Mouse (Mus musculus): ENCODE data around the gene Tnfrsf4.

The Tnfrsf4 gene

DNA sequence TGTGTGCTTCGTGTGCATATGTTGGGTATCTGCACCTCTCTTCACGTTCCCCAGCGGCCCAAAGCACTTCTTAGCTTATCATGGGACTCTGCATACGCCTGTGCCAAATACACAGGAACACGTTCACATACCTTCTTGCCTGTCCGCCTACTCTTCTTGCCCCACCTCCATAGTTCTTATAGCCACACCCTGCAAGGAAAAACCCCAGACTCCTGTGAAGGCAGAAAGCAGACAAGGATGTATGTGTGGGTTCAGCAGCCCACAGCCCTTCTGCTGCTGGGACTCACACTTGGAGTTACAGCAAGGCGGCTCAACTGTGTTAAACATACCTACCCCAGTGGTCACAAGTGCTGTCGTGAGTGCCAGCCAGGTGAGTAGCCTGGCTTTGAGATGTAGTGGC lies at the start of gene Tnfrsf4:
TSS of gene Tnfrsf4 (plus strand) at position 207 of the 400 bp plus-strand sequence.
- no peak for DNase-seq

- no peak for DNase-seq
Observed at GRCm38 (mm10) chr4:155964396-155964795, 49.2 kb upstream of the Tnfrsf4 start.

DNA sequence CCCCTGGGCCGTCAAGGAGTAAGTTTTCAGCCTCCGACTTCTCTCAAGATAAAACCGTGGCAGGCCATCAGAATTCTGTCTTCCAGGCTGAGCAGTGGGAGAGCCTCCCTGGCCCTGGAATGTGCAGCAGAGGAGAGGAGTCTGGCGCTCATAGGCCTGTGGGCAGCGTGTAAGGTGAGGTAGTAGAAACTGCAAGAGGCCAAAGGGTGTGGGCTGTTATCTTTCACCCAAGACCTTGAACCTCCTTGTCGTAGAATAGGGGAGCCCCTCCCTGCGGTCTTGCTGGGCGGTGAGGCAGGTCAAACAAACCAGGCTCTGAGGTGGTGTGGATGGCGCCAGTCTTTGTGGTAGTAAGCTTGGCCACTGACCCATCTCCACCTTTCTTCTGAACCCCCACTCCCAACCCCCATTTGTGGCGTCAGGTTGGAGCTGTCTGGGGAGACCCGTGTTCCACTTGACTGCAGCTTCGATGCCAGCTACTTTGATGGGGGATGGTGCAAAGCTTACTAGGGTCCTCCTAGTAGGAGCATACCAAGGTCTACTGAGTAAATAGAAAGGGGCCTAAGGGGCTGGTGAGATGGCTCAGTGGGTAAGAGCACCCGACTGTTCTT lies 44.5 kb upstream of the Tnfrsf4 start:
- DNase-seq: no peak

GRCm38 (mm10) chr4:155970286-155970685 lies 43.4 kb upstream of the Tnfrsf4 start:
- no peak for DNase-seq

GRCm38 (mm10) chr4:155972651-155973050 lies 41.0 kb upstream of the Tnfrsf4 start:
- no peak for DNase-seq

- DNase-seq: no peak
Observed at GRCm38 (mm10) chr4:155973239-155973638, 40.4 kb upstream of the Tnfrsf4 start.

DNA sequence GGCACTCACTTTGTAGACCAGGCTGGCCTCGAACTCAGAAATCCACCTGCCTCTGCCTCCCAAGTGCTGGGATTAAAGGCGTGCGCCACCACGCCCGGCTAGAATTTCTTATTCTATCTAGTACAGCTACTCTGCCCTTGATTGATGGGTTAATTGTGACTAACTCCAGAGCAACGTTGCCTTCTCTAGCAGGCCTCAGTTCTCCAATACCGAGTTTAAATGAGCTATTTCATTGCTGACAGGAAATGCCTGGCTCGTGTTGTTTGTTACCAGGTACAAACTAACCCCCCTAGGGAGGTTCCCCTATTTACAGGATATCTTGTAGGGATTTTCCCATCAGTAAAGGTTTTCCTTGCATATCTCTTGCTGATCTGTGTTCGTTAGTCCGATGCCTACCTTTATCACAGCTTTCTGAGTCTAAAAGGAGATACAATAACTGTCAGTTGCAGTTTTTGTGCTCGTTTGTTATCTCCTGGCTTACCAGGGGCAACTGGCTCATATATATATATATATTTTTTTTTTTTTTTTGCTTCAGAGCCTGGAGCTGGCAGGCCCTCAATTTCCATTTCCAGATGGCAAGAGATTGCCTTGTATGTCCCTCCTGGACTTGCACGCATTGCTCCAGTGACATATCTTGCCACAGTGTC lies 32.1 kb upstream of the Tnfrsf4 start:
- DNase-seq: no peak

DNA sequence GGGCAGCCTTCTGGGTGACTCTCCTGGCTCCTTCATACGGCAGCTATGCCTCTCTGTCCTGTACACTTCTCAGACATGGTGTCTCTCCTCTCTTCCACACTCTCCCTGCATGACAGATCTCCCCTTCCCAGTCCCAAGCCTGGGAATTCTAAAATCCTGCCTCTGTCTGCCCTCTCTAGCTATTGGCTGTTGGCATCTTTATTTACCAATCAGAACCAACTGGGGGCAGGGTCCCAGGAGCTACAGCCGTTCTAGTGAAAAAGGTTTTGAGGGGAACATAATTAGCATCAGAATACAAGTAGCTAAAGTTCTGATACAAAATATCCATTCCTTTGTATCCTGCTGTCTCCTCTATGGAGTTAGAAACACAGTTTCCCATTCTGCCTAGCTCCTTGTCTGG lies 29.9 kb upstream of the Tnfrsf4 start:
- DNase-seq: no peak

GRCm38 (mm10) chr4:155991211-155991907 lies 22.3 kb upstream of the Tnfrsf4 start:
- peak; percentile 76 for DNase-seq

DNA sequence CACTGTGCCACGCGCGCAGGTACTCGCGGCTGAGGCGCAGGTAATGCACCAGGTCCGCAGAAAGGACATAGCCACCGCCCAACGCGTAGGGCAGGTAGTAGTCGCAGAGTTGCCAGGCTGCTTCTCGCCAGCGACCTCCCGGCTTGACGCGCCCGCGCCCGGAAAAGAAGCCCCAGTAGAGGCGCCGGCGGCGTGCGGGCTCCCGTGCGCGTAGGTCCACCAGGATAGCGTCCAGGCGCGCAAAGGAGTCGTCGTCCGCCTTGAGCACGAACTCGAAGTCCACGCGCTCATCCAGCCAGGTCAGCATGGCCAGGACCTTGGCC lies 21.8 kb upstream of the Tnfrsf4 start:
- no peak for DNase-seq

GRCm38 (mm10) chr4:155992241-155992905 lies 21.3 kb upstream of the Tnfrsf4 start, which contains the start of the genes B3galt6 and Sdf4:
TSS of gene B3galt6 (minus strand) at chr4:155992649.
TSS of gene Sdf4 (plus strand) at chr4:155992872.
- DNase-seq: no peak

DNA sequence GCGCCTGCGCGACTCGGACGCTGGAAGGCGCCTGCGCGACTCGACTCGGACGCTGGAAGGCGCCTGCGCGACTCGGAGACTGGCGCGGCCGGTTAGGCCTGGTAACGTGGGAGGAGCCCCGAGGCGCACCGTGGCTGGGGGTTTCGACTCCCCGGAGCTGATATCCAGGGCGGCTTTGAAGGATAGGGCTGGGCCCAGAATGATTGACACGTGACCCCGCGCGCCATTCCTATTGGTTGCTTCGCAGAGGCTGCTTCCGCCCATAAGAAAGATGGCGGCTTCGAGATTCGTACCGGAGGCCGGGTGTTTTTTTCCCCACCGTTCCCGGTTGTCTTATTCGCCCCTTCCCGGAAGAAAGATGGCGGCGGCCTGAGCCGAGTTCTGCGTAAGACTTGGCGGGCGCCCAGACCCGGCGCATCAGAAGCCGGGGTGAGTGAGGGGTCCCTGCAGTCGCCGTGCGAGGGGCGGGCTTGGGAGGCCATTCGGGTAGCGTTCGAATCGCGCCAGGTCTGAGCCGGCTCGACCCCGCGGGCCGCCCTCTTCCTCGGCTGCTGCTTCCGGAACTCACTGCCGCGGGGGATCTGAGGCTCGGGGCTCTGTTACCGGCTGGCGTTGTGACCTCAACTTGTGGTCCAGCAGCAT lies 20.6 kb upstream of the Tnfrsf4 start:
- DNase-seq: peak; percentile 98

DNA sequence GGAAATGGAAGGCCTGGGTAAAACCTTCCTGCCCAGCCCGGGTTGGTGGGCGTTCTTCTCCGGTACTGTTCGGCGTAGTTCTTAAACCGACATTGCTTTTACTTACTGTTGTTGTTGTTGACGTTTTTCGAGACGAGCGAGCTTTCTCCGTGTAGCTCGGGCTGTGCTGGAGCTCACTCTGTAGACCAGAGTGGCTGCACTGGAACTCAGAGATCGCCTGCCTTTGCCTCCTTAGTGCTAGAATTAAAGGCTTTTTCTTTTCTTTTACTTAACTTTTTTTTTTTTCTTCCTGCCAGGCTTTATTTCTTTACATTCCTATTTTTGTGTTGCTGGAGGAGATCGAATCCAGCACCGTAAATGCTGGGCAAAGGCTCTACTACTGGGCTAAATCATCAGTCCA lies 20.0 kb upstream of the Tnfrsf4 start:
- no peak for DNase-seq

GRCm38 (mm10) chr4:156004109-156004508 lies 9.5 kb upstream of the Tnfrsf4 start:
- no peak for DNase-seq

DNA sequence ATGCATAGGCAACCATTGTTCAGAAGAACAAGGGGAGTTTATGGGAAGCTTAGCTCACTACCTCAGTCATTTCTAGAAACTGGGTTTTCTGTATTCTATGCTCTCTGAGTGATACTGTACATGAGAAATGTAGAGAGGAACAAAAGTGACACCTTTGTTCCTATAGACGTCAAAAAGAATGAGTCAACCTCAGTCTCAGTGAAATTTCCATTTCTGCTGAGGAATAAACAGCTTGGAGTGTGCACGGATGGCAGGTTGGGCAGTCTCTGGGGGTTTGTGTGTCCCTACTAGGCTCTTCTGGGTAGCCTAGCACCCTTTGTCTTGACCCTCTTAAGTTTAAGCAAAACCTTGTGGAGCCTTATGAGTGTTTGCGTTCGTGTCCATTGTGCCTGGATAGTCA lies 5.3 kb upstream of the Tnfrsf4 start:
- no peak for DNase-seq

DNA sequence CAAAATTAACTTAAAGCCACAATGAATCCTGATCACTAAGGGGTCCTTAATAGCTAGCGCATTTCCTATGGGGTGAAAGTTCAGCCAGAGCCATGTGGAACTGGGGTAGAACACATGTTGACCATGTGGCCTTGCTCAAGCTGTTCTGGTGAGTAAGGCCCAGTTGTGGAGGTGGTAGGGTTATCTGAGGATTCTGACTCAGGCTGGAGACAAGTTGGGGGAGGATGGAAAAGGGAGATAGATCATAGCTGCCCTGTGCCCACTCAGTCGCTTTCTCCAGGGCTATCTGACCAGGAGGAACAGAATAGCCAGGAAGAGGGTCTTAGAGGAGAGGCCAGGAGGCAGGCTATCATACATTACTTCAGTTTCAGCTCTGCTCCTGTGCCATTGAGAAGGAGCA lies 793 bp downstream of the Tnfrsf4 start:
- DNase-seq: no peak

- DNase-seq: no peak
Observed at GRCm38 (mm10) chr4:156019771-156020170, 6.1 kb downstream of the Tnfrsf4 start.

- no peak for DNase-seq
Observed at GRCm38 (mm10) chr4:156021381-156021780, 7.7 kb downstream of the Tnfrsf4 start.

DNA sequence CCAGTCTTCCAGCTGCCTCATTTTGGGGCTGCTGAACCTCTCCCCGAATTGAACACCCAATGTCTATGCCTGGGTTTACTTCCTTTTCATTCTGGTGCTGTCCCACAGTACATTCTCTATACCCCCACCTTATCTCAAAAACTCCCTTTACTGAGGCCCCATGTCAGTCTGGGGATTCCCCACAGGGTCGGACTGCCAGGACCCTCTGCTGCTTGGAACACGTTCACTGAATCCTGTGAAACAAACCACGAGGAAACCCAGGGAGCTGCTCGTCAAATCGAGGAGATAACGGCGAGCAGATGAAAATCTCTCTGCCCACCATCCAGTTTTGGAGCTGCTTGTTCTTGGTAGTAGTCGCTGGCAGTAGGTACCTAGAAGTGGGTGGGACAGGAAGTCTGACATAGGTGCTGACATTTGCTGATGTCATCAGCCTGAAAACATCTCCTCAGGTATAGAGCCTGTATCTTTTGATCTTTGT lies 8.3 kb downstream of the Tnfrsf4 start:
- DNase-seq: no peak

DNA sequence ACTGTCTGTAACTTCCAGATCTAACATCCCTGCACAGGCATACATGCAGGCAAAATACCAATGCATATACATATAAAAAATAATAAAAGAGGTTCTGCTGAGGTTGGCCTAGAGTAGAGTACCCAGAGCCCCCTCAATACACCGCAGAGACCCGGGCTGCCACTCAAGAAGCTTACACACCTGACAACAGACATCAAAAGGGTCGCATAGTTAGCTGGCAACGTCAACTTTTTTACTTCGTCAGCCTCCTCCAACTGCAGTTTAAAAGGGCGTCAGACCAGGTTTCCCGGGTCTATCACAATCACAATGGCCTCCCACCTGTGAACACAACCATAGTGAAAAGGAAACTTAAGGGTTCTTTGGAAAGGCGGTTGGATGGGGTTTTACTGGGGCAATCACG lies 9.9 kb downstream of the Tnfrsf4 start:
- no peak for DNase-seq

- DNase-seq: no peak
Observed at GRCm38 (mm10) chr4:156024184-156024583, 10.5 kb downstream of the Tnfrsf4 start.

GRCm38 (mm10) chr4:156026013-156026412 lies 12.4 kb downstream of the Tnfrsf4 start, which contains the start of gene Tnfrsf18:
TSS of gene Tnfrsf18 (plus strand) at chr4:156026164.
- DNase-seq: peak; percentile 30

- DNase-seq: no peak
Observed at GRCm38 (mm10) chr4:156028580-156028979, 14.9 kb downstream of the Tnfrsf4 start.
